Mouse (Mus musculus): ENCODE results near the gene Pdx1.

Pdx1 gene

GRCm38 (mm10) chr5:147309786-147310185 is 40.0 kb downstream of the Pdx1 start:
- no peak for DNase-seq (ENCODE audit: low spot score)

DNA sequence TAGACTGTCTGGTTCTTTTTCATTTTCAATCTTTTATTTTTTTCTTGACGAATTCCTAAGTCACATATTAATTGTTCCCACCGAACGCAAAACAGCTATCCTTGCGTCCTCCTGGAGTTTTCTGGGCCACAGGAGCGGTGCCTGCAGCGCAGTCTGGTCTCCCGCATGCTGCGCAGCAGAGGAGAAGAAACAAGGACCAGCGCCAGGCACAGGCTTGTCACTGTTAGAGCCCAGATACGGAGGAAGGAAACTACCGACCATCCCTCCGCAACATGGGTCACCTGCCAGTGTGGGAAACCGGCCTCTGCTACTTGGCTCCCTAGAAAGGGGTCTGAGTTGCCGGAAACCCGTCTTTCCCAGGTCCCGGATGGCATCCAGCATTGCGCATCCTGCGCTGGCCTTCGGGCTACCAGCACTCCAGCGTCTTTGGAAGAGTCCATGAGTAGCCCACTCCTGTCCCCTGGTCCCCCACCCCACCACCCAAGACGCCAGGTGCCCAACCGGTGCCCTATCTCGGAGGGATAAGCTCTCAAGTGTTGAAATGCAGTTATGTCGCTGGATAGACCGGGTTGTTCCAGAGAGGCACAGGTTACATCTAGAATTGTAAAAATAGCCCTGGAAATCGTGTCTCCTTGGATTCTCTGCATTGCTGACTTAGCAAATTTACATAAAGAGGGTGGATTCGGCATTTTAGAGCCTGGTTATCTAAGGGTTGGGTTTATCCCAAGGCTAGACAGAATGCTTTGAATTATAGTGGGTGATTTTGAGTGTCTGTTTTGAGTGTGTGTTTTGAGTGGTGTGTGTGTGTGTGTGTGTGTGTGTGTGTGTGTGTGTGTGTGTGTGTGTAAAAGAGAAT is 43.3 kb downstream of the Pdx1 start:
- no peak for DNase-seq (ENCODE audit: low spot score)

DNA sequence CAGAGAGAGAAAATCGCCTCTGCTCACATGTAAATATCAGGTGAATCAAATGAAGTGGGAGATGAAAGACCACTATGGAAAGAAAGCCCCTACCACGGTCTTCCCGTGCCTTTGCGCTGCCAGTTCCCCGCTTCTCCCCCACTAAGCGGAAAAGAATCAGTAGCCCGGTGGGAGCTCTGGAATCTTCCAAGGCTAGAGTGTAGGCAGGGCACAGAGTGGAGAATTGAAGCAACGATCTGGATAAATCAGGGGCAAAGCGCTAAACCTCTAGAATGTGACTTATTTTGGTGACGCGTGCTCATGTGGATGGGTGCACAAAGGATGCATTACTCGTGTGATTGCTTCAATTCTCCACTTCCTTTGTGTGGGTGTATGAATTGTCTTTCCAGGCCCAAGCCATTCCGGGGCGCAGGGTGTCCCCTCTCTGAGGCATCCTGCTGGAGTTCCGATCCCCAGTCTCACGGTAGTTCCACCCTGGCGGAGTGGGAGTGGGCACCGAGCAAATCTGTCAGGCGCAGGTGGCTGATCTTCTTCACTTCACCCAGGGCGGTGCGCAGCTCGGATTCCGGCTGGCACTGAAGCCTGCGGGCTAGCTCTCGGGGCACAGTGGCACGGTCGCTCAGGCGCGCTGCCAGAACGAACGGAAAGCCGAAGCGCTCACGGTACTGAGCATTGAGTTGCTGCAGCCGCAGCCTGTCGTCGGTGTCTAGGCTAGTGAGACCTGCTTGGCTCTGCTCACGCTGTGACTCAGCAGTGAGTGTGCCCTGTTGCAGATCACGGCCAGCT is 45.1 kb downstream of the Pdx1 start:
- no peak for DNase-seq (ENCODE audit: low spot score)

DNA sequence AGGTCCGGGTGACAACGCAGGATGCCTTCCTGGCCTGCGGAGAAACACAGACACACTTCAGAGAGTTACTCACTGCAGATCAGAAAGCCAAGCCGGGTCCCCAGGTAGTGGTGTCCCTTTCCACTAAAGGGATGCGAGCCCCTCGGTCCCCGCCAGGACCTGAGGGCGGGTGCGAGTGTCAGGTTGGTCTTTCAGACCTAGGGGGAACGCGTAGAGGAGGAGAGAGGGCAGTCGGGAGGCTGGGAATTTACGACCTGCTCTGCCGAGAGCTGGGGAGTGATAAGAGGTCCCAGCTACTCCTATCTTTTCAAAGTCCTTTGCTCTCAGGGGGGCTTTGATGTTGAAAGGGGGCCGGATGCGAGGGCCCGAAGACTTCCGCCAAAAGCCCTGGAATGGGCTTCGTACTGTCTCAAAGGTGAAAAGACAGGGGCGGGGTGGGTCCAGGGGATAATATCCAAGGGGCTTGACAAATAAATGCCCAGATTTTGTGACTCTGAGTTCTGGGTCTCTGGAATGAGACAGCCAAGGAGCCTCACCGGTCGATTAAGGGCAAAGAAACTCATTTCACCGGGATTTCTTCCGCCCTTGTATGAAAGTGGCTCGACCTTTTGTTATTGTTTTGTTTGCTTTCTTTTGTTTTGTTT is 45.8 kb downstream of the Pdx1 start:
- DNase-seq (ENCODE audit: low spot score), result no peak

DNA sequence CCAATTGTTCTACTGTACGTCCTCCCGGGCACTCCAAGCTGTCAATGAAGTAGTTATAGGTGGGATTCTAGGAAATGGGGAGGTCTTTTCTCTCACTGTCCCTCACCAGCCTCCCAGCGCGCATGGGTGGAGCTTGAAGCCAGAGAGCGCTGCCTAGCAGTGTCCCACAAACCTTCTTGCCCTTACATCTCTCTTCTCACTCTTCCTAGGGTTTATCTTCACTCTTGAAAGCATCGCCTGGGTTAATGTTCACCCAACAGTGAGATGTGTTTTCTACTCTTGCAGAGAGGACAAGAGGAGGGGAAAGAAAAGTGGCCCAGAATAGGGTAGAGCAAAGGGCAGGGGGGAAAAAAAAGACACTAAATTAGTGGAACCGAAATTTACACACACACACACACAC is 47.6 kb downstream of the Pdx1 start:
- DNase-seq (ENCODE audit: low spot score), result no peak

DNA sequence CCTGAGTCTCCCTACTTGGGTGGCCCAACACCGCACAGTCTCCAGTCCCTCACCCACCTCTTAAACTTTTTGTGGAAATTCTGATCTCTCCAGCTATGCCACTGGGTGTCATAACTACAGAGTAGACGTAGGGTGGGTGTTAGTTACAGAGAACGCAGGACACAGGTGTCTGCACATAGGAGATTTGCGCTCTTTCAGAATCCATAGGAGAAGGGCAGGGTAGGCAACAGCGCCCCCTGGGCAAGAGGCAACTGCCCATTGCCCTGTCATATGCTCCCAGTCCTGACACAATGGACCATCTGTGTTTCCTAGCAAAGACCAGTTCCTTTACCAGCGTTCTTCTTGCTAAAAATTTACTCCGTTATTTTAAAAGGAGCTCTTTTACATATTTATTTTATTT is 48.2 kb downstream of the Pdx1 start:
- DNase-seq (ENCODE audit: low spot score), result no peak

DNA sequence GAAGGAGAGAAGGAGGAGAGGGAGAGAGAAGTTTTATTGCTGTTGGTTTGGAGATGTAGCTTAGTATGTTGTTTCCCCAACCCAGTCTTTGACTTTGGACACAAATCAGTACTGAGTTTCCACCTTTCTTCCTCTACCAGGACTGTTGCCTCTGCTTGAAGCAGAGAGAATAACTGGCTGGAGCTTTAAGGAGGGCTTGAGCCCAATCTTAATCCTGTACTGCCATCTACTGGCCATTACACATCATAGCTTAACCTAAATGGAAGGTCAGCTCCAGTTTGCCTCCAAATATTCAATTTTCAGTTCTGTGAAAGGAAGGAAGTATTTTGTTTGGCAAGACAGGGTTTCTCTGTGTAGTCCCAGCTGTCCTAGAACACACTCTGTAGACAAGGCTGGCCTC is 49.9 kb downstream of the Pdx1 start:
- DNase-seq (ENCODE audit: low spot score), result peak; percentile 84

DNA sequence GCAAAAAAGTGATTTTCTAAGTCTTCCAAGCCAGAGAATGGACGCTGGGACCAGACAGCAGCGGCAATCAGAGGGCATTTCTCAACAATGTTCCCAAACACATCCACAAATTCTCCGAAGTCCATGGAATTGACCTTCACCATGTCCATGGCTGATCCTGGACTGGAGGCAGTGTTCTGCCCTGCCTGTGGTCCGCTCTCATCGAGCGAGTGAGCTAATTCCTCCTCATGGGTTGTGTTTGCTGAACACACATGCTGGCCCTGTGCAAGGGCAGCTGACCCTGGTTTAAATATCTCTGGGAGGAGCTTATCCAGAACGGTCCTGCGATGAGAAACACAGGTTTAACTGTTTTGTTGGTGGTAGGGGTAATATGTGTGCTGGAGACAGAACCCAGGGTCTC is 52.4 kb downstream of the Pdx1 start, which contains the start of gene Urad:
Gene Urad (minus strand): TSS at position 258 of the 400 bp plus-strand sequence.
- DNase-seq (ENCODE audit: low spot score), result no peak

- DNase-seq (ENCODE audit: low spot score), result peak; percentile 83
Measured at GRCm38 (mm10) chr5:147323237-147323917, 53.6 kb downstream of the Pdx1 start.
